Mouse (Mus musculus) kidney, postnatal 25 days (tissue): ENCODE measurements around the gene Gmds.

Experiments used
- DNase-seq, 2 experiments: peaks; one replicate each; pipeline ENCODE4 v3.0.0; 2021; ENCODE audit warnings: mixed read lengths in 2 of 2

Gene Gmds

DNA sequence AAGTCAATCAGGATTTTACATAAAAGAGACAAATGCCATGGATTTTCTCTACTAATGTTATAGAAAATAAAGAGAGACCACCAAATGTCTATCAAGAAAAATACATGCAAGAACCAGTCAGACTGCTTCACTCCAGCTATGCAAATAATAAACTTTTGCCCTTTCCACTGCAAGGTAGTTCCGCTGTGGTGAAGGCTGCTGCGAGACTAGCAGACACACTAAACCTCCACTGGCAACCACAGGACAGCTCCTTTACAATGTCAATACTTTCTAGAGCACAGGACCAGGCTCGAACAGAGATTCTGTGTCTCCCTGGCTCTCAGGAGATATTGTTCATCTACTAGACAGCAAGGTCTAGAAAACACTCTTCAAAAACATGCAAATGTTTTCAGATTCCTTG, 71.8 kb downstream of the Gmds start:
- DNase-seq = no peak

DNA sequence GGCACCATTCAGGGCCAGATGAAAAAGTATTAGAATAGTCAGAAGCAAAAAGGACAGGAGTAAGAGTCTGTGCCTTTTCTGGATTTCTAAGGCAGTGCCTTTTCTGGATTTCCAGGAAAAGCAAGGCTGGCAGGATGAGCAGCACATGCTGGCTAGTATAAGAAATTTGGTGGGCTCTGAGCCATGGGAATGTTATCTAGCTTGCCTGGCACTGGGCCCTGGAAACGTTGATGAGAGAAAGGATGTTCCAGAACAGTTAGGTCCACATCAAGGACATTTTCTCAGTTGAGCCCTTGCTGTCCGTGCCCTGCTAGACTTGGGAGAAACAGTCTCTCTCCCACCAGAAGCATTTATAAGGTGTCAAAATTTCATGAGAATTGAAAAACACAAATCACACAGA, 82.4 kb downstream of the Gmds start:
- peak in 1 of 2 experiments; percentile 5 for DNase-seq

DNA sequence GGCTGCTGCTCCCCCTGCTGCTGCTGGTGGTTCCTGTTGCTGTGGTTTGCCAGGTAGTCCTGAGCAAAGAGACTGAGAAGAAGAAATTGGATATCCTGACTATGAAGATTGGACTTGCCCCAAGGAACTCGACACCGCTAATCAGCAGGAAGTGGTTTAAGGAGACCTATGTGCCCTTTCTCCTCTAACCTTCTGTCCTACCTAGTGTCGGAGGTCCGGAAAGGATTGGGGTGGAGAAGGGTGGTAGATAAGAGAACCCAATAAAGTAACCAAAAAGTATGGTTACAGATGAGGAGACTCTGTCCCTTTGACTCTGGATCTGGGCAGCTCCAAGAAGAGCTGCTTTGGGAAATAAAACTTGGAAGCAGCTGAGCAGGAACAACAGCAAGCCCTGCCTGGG, 86.3 kb downstream of the Gmds start:
- no peak for DNase-seq

DNA sequence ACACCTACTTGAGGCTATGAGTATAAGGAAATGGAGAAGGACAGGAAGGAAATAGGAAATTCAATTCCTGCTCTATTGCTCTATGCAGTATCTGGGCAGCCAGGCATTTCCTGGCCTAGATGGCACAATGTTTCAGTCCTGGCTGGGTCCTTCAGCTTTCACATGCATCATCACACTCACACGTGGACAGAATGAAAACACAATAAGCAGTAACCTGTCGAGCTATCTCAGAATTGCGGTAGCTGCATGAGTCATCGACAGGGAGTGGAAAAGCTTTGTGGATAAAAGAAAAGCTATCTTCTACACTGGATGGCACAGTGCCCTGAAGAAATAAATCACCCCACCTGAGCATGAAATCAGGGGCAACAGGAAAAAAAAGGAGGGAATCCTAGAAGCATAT, 96.3 kb downstream of the Gmds start:
- no peak for DNase-seq

DNA sequence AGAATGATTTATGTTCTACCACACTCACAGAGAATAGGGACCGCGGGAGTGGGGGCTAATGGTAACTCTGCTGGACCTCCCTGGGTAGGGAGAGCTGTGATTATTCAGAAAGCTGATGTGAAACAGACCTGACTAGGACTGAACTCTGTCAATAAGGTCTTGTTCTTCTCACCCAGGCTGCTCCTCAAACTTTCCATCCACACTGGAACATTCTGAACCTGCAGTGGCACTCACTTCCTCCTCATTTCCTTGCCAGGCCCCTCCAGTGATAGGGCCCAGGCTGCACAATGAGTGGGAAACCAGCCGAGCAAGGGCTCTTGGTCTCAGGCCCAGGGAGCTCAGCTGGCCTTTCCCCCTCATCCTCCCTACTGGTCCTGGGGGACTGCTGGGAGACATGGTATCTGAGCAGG, 102.3 kb downstream of the Gmds start:
- peak; percentile 23 to 65 for DNase-seq

DNA sequence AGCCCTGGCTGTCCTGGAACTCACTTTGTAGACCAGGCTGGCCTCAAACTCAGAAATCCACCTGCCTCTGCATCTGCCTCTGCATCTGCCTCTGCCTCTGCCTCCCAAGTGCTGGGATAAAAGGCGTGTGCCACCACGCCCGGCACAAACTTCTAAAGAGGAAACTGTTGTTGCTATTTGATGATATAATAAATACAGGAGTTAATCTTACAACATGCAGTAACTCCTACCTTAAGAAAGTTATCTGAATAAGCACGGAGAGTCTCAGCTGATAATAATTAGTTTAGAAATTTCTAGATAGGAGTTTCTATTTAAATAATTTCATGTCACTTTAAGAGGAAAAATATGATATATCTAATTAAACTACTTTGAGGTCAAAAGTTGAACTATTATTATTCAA, 103.5 kb downstream of the Gmds start:
- no peak for DNase-seq

DNA sequence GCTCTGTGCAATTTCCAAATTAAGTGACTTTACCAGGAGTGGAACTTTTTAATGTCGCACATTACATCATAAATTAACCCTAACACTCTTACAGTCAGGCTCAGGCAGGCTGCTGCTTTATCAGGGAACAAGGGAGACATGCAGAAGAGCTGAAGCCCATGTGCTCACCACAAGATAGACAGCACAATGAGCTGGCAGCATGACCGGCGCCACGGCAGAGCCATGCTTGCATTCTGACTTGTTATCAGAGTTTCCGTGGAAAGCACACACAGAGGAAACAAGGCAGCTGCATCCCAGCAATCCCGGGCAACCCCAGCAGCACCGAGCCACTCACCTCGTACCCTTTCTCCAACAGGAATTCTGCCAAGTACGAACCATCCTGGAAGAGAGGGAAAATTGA, 104.5 kb downstream of the Gmds start:
- peak in 1 of 2 experiments; percentile 38 for DNase-seq

DNA sequence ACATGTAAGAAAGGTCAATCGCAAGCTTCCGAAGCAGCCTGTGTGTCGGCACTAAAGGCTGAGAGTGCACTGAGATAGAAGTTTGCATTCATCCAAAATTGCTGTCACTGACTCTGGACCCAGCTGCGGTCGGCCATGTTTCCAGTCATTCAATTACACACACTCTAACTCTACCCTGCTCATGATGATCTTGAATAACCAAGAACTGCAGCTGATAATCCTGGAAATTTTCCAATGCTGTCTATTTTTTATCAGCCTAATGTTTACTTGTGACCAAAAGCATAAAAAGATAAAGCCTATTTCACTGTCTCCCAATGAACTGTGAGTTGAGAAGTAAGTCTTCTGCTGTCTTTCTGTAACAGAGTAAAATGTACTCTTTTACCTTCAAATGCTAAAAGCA, 106.1 kb downstream of the Gmds start:
- DNase-seq = no peak

DNA sequence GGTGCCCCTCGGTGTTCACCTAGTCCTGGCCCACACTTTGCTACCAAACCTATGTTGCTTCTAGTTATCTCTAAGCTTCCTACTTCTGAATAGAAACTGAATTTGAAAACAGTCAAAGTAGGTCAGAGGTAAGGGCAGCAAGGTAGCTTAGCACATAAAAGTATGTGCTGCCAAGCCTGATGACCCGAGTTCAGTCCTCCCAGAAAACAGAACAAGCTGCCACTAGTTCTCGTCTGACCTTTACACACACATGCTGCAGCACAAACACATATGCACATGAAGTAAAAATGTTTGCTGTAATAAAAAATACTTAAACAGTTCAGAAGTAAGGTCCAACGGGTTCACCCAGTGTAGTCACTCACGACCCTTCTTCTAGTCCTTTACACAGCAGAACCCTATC, 106.6 kb downstream of the Gmds start:
- DNase-seq = no peak

DNA sequence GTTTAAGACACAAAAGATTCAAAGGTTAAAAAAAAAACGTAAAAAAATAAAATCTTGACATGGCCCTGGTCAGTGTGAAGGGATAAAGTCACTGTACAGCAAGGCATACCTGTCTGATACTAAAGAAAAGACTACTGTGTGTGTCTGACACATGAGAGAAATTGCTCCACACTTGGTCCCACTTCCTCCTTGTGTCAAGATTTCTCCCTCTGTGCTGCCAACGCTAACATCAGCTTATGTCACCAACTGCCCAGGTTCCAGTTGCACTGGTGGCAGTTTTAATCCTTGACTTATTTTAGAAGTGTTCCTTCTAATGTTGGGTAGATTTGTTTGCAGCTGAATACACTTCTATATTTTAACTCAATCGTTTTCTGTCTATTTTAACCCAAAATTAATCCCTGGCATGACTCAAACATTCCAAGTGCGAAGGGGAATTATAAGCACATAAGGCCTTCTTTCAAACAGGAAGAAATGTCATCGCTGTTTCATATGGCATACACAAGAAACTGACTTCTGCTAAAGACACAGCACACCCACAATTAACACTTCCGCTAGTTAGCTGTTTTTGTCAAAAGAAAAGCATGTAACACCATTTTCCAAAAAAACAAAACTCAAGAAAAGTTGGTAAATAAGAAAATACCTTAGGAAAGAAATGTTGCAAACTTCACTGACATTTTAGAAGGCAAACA, 110.5 kb downstream of the Gmds start:
- DNase-seq = no peak

DNA sequence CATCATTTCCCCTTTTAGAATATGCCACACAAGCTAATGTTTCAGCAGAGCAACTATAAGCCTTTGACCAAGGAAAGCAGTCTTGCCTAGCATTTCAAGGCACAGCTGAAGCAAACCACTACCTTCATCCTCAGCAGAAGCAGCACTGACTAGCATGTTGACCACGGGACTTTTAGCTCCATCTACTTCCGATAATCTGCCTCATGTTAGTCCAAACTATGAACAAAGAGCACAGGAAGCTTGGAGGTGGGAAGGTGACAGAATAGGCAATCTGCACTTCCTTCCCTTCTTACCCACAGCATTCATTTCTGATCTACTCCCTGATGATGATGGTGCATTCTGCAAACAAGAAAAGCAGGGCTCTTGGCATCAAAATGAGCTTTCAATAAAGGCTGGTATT, 120.9 kb downstream of the Gmds start:
- no peak for DNase-seq

DNA sequence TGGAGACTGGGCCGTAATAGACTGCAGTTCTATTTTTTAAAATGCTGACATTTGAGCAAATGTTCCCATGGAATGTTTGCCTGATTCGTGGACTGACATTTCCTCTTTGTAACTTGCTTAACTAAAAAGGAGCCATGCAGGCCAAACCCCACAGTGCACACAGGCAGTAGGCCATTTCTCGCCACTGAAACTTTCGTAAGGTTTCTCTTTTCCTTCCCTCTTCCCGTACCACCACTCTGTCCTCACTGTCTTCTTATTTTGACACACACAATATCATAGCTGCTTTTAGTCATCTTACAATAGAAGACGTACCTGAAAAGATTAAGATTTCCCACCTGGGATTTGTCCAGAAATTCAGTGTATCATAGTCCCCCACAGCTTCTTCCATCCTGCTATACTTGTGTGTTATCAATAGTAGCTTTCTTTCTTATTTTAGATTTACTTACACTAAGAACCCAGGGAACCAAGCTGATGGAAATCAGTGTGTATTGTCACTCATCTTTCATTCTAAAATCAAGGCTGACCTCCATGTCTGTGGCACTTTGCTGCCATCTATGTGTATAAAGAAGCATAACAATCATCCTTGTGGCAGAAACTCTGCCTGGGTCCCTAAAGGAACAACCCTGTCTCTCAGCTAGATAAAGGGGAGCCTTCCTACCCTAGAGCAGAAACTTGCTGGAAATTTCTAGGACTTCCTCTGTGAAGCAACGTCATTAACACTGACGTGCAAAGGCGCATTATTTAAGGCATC, 124.7 kb downstream of the Gmds start:
- DNase-seq = peak in 1 of 2 experiments; percentile 26

DNA sequence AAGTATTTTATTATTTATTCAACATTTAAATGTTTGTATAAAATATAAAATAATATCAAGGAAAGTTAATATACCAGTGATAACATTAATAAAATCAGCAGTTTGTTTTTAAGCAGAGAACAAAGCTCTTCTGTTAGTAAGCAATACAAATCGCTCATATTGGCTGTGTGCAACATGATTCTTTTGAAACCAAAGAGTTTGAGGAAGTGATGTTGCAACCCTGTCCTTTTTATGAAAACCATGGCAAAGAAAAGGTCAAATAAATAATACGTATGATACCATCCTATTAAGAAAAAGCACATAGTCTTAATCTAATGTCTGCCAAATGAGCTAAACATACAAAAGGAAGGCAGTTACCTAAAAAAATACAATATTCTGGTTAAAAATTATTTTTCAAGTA, 126.4 kb downstream of the Gmds start:
- DNase-seq = no peak

DNA sequence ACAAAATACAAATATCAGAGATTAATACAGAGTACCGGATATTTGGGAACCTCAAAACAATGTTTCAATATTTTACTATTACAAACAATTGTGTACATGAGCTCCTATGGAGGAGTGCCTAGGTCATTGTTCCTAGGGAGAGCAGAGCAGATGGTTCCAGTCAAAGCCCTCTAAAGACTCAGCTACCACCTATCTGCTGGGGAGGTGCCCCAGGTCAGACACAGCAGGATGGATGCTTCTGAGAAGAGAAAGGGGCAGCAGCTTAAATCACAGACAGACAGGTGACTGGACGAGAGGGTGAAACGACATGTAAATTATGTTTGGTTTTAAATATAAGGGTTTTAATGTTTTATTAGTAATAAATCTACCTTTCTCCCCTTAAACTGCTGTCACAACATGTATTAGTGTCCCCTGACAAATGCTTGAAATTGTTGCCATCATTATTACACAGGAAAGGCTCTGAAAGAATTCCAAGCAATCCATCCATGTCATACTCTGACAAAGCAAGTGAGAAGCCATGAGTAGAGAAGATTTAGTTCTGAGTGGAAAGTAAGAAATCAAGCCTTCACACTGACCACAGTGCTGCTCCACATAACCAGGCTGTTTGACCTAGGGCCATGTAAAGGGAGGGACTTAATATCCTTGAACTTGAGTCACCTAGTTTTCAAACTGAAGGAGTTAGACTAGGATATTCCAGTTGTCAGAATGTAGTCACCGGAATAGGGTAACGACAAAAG, 131.2 kb downstream of the Gmds start:
- no peak for DNase-seq

DNA sequence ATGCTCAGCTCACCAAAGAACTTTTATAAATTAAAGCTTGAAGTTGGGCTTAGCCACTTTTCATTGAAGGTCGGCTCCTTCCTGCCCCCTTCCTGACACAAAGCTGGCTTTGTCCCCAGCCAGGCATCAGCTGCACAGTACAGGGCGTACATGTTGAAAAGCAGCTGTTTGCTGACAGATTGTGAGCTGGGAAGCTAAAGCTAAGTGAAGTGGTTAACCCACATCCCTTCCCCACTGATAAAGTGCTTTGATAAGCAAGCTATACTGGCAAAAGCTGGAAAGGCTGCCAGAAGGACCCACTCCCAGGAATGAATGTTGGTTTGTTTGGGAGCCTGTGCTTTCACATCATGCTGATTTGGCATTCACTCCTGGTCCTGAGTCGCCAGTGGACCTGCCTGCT, 158.6 kb downstream of the Gmds start:
- peak; percentile 9 to 34 for DNase-seq

DNA sequence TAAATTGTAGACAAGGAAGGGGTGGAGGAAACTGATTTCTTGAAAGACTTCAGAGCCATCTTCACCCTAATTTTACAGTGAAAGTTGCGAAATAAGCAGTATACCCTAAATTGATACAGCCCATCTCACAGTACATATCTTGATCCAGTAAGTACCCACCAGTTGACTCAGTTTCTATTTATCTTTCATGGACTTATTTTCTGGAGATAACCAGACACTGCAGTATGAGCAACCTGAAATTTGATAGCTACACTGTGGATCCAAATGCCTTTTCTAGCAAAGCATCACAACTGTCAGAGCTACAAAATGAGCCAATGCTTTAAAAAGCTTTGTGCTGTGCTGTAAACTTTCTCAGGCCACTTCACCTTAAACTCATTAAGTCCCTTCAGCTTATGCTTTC, 159.9 kb downstream of the Gmds start:
- no peak for DNase-seq

DNA sequence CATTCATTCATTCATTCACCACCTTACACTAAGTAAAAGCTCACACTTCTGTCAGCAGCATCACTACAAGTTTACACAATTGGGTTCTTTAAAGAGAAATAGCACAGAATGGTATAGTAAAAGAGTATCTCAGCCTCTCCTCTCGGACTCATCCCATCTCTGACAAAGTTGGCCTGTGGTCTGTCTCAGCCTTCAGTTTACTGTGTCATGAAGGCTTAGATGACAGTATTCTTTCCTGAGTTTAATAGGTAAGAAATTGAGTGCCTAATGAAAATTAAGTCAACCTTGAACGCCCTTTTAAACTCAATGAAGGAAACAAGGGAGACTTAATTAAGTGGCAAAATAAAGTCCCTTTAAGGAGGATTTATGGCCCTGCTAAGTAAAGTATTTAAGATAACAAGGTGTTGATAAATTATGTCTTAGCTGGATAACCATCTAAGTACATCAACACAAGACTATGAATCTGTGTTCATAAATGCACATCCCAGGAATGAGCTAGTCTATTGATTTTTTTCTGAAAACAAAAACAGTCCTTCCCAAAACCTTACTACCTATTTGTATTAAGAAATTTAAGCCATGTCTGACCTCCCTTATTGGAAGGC, 160.6 kb downstream of the Gmds start:
- DNase-seq = no peak

DNA sequence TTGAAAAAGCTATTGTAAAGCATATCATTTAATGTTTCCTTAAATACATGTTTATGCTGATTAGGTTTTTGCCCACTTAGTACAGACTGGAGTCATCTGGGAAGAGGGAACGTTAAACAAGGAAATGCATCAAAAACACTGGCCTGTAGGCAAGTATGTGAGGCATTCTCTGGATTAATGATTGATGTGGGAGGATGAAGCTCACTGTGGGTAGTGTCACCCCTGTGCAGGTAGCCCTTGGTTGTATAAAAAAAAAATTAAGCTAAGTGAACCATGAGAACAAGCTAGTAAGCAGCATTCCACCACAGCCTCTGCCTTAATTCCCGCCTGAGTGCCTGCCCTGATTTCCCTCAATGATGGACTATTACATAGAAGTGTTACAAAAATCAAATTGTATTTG, 163.5 kb downstream of the Gmds start:
- peak in 1 of 2 experiments; percentile 1 for DNase-seq

DNA sequence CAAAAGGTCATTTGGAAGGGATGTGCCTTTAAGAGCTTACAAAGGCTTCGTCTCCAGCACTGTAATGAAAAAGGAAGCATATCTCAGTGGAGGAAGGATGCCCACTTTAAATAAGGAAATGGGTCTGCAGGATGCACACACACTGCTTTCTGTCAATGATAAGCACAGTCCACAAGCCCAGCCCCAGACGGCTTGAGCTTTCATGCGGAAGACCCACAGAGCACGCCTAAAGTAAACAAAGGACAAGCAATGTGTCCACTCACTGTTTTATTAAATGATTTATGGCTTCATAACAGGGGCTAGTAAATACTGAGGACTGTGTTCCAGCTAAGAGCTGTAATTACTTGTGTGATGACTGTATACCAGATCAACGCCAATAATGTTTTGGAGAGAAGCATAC, 169.4 kb downstream of the Gmds start:
- DNase-seq = peak; percentile 45 to 74

DNA sequence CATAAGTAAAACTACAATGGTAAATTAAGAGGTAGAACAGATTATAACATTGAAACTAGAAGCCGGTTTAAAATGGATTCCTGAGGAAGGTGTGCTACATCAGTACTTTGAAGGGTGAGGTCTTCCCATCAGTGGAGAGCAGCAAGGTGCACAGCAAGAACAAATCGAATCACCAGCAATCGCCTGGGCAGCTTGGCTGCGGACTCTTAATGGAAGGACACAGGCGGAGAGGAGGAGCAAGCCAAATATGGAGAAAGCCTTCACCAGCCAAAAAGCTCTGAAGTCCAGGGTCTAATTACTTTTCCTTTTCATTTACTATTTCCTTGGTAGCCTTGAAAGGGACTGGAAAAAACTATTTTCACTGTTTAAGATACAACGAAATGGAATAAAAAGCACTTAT, 170.7 kb downstream of the Gmds start:
- no peak for DNase-seq

DNA sequence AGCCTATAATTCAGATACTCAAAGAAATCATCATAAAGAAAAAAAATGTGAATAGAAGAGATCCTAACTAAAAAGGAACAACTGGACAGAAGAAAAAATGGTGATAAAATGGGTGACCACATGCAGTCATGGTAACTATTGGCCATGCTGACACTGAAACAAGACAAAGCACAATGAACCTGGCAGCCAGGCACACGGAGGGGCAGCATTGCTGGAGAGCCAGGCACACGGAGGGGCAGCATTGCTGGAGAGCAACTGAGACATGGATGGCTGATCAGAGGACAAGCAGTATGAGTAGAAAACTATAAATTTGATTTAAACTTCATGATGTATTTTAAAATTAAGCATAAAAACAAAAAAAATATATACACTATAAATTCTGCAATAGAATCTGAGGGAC, 173.0 kb downstream of the Gmds start:
- DNase-seq = no peak

DNA sequence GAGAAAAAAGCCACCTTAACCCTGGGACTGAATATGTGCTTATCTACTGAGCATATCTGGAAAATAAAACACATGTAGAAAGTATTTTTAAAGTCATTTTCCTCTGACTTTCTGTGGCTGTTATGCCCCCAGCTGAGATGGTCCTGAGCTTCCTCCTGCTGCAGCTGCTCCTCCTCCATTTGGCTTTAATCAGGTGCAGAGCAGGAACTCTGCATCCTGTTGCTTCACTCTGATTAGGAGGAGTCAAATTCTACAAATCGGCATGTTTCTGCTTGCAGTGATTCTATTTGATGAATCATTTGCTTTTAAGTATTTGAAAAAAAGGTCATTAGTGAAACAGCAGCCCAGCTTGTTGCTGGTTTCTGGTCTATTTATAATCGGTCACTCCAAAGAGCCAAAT, 177.0 kb downstream of the Gmds start:
- no peak for DNase-seq

DNA sequence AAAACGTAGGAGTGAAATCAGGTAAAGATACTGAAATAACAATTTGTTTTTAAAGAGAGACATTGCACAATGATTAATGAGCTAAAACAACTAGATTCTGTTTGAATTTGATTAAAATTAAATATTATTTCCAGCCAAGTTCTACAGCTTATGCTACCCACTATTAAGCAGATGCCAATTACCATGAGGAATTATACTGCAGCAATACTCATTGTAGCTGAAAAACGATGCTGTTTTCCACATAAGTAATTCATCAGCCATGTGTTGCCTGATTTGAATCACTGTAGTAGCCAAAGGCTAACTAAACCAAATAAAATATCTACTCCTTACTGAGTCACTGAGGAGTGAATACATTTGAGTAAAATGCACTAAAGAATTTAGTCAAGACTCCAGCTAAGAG, 180.3 kb downstream of the Gmds start:
- no peak for DNase-seq

DNA sequence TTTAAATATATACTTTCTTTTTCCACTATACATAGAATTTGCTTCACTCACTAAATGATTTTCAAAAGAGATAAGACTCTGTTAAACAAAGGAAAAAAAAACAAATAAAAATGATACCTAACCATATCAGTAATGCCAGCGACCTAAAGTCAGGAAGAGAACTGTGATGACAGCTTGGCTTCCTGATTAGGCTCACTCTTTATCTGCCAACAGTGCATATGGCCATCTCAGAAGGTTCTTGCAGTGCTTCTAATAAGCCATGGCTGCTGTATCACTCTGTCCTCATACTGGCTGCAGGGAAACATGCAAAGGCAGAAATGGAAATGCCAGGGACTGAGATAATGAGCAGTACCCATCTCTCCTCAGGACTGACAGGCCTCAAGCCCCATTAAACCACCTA, 192.6 kb downstream of the Gmds start:
- no peak for DNase-seq
